Mouse (Mus musculus) heart, embryonic 16.5 days (tissue): ENCODE results near the gene Snap47. TPM values are rescaled to one million over a fixed set of nuclear protein-coding genes. Genes with fewer than 3 reads are reported as not detected.
A peak's percentile ranks its signal among the peaks of the same experiment; 100 is the strongest.

Experiments
- ATAC-seq: fragments of 200-750 bp; cut with Nextera tagmentation; replicated peaks from 2 replicates; pipeline ENCODE4 v1.8.0; 2017; ENCODE audit warnings: moderate number of reproducible peaks; ENCODE audit not compliant: insufficient read depth, low FRiP score; ENCODE audit errors: extremely low read depth
- H3K27ac ChIP-seq: fragments of 300-500 bp; sonication (generic); 2 replicates; pipeline ENCODE4 v1.5.1; 2014; ENCODE audit warnings: mild to moderate bottlenecking, low read length, control low read depth, moderate library complexity
- H3K27me3 ChIP-seq: fragments of 300-500 bp; sonication (generic); 2 replicates; pipeline ENCODE4 v1.6.1; 2014; ENCODE audit warnings: low read length, mixed read lengths; ENCODE audit not compliant: control insufficient read depth, insufficient read depth
- H3K36me3 ChIP-seq: fragments of 300-500 bp; sonication (generic); 2 replicates; pipeline ENCODE4 v1.6.1; 2014; ENCODE audit not compliant: control insufficient read depth, insufficient read depth
- H3K4me1 ChIP-seq: fragments of 300-500 bp; sonication (generic); 2 replicates; pipeline ENCODE4 v1.6.1; 2014; ENCODE audit warnings: low read length, mixed read lengths; ENCODE audit not compliant: control insufficient read depth, insufficient read depth
- H3K4me2 ChIP-seq: fragments of 300-500 bp; sonication (generic); 2 replicates; pipeline ENCODE4 v1.6.1; 2014; ENCODE audit warnings: low read depth, mild to moderate bottlenecking, control low read depth, low read length
- H3K4me3 ChIP-seq: fragments of 300-500 bp; sonication (generic); 2 replicates; pipeline ENCODE4 v1.5.1; 2014; ENCODE audit warnings: mild to moderate bottlenecking, control low read depth, low read length
- H3K9ac ChIP-seq: fragments of 300-500 bp; sonication (generic); 2 replicates; pipeline ENCODE4 v1.6.1; 2014; ENCODE audit warnings: low read length, control low read depth
- H3K9me3 ChIP-seq: fragments of 300-500 bp; sonication (generic); replicated peaks from 2 replicates; pipeline ENCODE4 v1.6.1; 2016; ENCODE audit warnings: low read length; ENCODE audit not compliant: control insufficient read depth
- WGBS: fragments of 180-500 bp; shearing (Covaris S2); extraction: QIAGEN DNeasy Blood & Tissue Kit; methylation state at CpG from one replicate; pipeline ENCODE4 v1.1.7; 2014; 5-methylcytosine and 5-hydroxymethylcytosine counted together
- polyA plus RNA-seq: library from polyadenylated mRNA; unstranded; fragments of >200 nt; fragmentation: Nextera tagmentation; extraction: Ambion mirVana; gene quantifications from 2 replicates; pipeline ENCODE4 v1.2.1, GENCODE M21; 2015

Gene Snap47
- polyA plus RNA-seq, 1 experiment from 2014 or later, result 83.4 TPM

- H3K4me3 ChIP-seq, result no peak overlapping the region
- ATAC-seq, result no peak
- H3K4me1 ChIP-seq, result peaks cover 5% of the 10 kb centered on the region; the same call in 1 of the 2 replicates
- H3K4me2 ChIP-seq, result no peak overlapping the region
- H3K36me3 ChIP-seq, result peaks cover 12% of the 10 kb centered on the region
- no peaks in the 10 kb centered on the region for H3K27me3 ChIP-seq
- no peaks in the 10 kb centered on the region for H3K9me3 ChIP-seq
- H3K27ac ChIP-seq, result no peak overlapping the region
- WGBS, result 41% methylated on average over 1 of the region's 1 CpGs
- no peak overlapping the region for H3K9ac ChIP-seq
Observed at GRCm38 (mm10) chr11:59429959-59430358, 21.0 kb downstream of the Snap47 start.

- no peak overlapping the region for H3K4me3 ChIP-seq
- peaks cover 4% of the 10 kb centered on the region; the same call in 1 of the 2 replicates for H3K4me1 ChIP-seq
- 66% methylated on average over 9 of the region's 9 CpGs for WGBS
- no peaks in the 10 kb centered on the region for H3K27me3 ChIP-seq
- no peaks in the 10 kb centered on the region for H3K9me3 ChIP-seq
- 0 out of 2 replicates have a peak, but pooled peaks have one; percentile 34 for ATAC-seq
- H3K27ac ChIP-seq, result no peak overlapping the region
- H3K4me2 ChIP-seq, result no peak overlapping the region
- no peak overlapping the region for H3K9ac ChIP-seq
- H3K36me3 ChIP-seq, result peaks cover 12% of the 10 kb centered on the region
Observed at GRCm38 (mm10) chr11:59428057-59428660, 22.8 kb downstream of the Snap47 start.

GRCm38 (mm10) chr11:59425671-59426101, 25.3 kb downstream of the Snap47 start:
- Histone ChIP-seq H3K9me3 (no peaks in the 10 kb centered on the region), H3K36me3 (peaks cover 12% of the 10 kb centered on the region)

GRCm38 (mm10) chr11:59423010-59423588, 27.9 kb downstream of the Snap47 start:
- Histone ChIP-seq H3K27me3 (no peaks in the 10 kb centered on the region), H3K9me3 (no peaks in the 10 kb centered on the region), H3K4me1 (peaks cover 5% of the 10 kb centered on the region), H3K4me3 (no peak overlapping the region), H3K9ac (no peak overlapping the region), H3K4me2 (no peak overlapping the region), H3K27ac (no peak overlapping the region), H3K36me3 (peaks cover 10% of the 10 kb centered on the region)
- no peak for ATAC-seq
- WGBS, result 76% methylated on average over 5 of the region's 5 CpGs

More at GRCm38 (mm10) chr11:59425671-59426101, 25.3 kb downstream of the Snap47 start:
- Histone ChIP-seq H3K27me3 (no peaks in the 10 kb centered on the region), H3K27ac (no peak overlapping the region), H3K4me1 (peaks cover 7% of the 10 kb centered on the region), H3K9ac (no peak overlapping the region), H3K4me2 (no peak overlapping the region), H3K4me3 (no peak overlapping the region)
- 36% methylated on average over 7 of the region's 7 CpGs for WGBS
- ATAC-seq, result peak; percentile 46; the same call in 1 of the 2 replicates

- H3K27ac ChIP-seq, result no peak overlapping the region
- peaks cover 5% of the 10 kb centered on the region for H3K4me1 ChIP-seq
- no peak overlapping the region for H3K4me3 ChIP-seq
- WGBS, result 85% methylated on average over 2 of the region's 2 CpGs
- H3K4me2 ChIP-seq, result no peak overlapping the region
- H3K9me3 ChIP-seq, result no peaks in the 10 kb centered on the region
- no peaks in the 10 kb centered on the region for H3K27me3 ChIP-seq
- peaks cover 3% of the 10 kb centered on the region; the same call in 1 of the 2 replicates for H3K36me3 ChIP-seq
- no peak for ATAC-seq
- H3K9ac ChIP-seq, result no peak overlapping the region
Observed at GRCm38 (mm10) chr11:59421967-59422366, 29.0 kb downstream of the Snap47 start.

GRCm38 (mm10) chr11:59421436-59421835, 29.6 kb downstream of the Snap47 start:
- Histone ChIP-seq H3K36me3 (peaks cover 2% of the 10 kb centered on the region; the same call in 1 of the 2 replicates), H3K4me3 (no peak overlapping the region), H3K27me3 (no peaks in the 10 kb centered on the region), H3K27ac (no peak overlapping the region), H3K4me2 (no peak overlapping the region), H3K9ac (no peak overlapping the region), H3K9me3 (no peaks in the 10 kb centered on the region), H3K4me1 (peaks cover 5% of the 10 kb centered on the region)
- no peak for ATAC-seq
- WGBS, result 70% methylated on average over 8 of the region's 8 CpGs

GRCm38 (mm10) chr11:59418708-59419107, 32.3 kb downstream of the Snap47 start:
- H3K9me3 ChIP-seq, result no peaks in the 10 kb centered on the region
- no peak overlapping the region for H3K9ac ChIP-seq
- no peak overlapping the region for H3K27ac ChIP-seq
- no peak overlapping the region for H3K4me3 ChIP-seq
- peaks cover 8% of the 10 kb centered on the region for H3K36me3 ChIP-seq
- H3K4me2 ChIP-seq, result no peak overlapping the region
- H3K27me3 ChIP-seq, result no peaks in the 10 kb centered on the region
- no peak for ATAC-seq
- peaks cover 8% of the 10 kb centered on the region for H3K4me1 ChIP-seq
- 85% methylated on average over 5 of the region's 5 CpGs for WGBS

GRCm38 (mm10) chr11:59412999-59413863, 37.8 kb downstream of the Snap47 start:
- no peak for ATAC-seq
- Histone ChIP-seq H3K27me3 (no peaks in the 10 kb centered on the region), H3K27ac (0 out of 2 replicates have a peak overlapping the region, but pooled peaks have one; percentile 13), H3K36me3 (peaks cover 10% of the 10 kb centered on the region), H3K4me3 (no peak overlapping the region), H3K4me1 (peaks cover 17% of the 10 kb centered on the region), H3K9me3 (no peaks in the 10 kb centered on the region), H3K9ac (0 out of 2 replicates have a peak overlapping the region, but pooled peaks have one; percentile 17), H3K4me2 (no peak overlapping the region)
- 68% methylated on average over 13 of the region's 13 CpGs for WGBS
